Mouse (Mus musculus) frontal cortex, adult 2 months (tissue): ENCODE data around the gene 1700025G04Rik. TPM values are rescaled to one million over a fixed set of nuclear protein-coding genes. Genes with fewer than 3 reads are reported as not detected.
A peak's percentile ranks its signal among the peaks of the same experiment; 100 is the strongest.

Experiments
- DNase-seq, 2 experiments: peaks; one replicate each; pipeline ENCODE4 v3.0.0; 2022; ENCODE audit warnings: low spot score in 1 of 2; ENCODE audit errors: extremely low spot score in 1 of 2
- polyA plus RNA-seq: library from polyadenylated mRNA; depleted of rRNA; stranded (reverse); fragments of >200 nt; gene quantifications from 2 replicates; pipeline ENCODE4 v1.2.3, GENCODE M21; 2012

1700025G04Rik gene
- polyA plus RNA-seq, 1 experiment: 25.1 TPM

DNA sequence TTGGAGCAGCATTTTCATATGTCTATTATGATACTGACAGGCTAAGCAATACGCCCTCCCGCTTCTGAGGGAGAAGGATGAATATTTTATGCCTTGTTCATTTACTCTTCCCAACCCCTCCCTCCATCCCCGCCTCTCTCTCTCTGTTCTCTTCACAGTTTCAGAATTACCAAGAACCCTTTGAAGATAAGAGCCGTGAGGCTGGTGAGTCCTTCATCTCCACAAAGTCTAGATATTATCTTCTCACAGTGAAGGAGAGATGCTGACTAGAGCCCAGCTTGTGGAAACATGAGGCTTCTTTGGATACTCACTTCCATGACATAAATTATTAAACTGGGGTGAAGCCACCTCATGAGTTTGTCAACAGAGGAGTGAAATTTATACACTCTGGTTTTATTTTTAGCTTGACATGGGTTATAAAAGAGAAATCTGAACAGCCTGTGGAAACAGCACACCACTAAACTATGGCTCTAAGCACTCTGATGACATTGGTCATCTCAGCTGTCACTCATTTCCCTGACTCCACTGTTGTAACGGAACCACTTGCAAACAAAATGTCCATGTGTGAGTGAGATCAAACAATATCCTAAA, 116.7 kb downstream of the 1700025G04Rik start:
- DNase-seq: no peak

DNA sequence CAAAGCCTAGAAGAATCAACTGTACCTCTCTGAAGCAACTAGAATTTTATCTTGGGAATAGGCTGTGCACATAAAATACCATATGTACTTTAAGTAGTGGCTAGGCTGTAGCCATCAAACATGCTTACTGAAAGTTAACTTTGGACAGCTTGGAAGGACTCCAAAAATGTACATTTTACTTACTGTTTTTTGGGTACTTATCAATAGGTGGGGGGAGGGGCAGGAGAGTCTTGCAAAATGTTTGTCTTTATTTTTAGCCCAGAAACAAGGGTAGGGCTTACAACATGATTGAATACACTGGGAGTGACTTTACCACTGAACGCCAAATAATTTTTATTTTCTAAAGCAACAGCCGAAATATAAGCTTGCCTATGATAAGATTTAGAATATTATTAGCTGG, 118.3 kb downstream of the 1700025G04Rik start:
- no peak for DNase-seq

DNA sequence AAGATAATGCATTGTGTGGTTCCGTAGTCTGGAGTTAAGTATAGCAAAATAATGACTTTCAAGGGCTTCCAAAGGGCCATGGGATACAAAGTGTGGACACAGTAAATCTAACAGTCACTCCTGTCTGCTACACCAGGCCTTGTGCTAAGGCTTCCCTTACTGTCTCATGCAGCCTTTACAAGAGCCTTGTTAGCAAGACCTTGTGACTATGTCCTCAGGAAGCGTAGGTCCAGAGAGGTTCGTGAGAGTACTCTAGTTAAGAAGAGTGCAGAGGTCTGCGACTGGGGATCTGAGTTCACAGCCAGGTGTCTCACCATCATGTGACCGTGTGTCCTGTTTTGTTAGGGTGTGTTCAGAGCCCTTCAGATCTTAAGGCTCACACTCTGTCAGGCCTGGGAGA, 121.8 kb downstream of the 1700025G04Rik start:
- no peak for DNase-seq

DNA sequence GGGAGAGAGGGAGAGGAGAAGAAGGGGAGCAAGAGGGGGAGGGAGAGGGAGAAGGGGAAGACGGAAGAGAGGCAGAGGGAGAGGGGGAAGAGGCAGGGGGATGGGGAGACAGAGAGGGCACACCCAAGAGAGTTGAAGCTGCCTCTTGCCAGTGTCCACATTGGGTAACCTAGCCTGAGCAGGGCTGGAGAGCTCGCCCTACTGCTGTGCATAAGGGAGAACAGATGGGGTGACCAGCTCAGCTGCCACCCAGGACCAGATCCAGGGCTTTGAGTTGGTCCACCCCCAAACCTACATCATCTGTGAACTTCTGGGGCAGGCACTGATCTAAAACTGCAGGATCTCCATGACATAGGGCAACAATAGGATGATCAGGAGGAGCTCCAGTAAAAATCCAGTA, 125.1 kb downstream of the 1700025G04Rik start:
- DNase-seq: no peak

DNA sequence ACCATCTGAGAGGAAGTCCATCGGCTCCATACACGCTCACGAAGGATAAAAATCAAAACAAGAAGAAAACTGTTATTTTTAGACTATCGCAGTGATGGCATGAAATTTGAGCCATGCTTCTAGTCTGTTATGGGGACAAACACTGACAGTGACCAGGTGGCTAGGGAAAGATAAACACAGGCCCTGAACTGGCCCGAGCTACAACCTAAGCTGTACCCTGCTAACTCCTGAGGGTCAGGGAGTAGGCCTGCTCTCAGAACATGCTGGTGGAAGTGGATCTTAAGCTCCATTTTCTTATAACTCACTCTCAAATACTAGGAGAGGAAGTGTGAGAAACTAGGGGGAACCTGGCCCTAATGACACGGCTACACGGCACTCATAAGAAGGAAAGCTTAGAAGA, 126.7 kb downstream of the 1700025G04Rik start:
- no peak for DNase-seq

DNA sequence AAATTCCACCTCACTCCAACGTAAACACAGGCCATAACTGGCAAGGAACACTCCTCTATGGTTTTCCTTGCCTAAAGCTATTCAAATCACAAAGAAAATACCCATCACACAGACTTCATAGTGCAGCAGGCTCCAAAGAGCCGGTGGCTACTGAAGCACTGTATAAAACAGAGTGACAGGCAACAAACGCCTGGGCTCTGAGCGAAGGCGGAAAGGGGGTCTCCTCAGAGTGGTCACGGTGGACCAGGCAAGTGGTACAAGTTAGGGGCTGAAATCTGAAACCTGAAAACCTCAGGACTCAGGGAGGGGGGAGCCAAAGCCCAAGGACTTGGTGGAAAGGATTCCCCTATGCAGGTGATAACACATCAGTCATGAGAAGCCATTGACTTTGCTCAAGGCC, 127.8 kb downstream of the 1700025G04Rik start:
- DNase-seq: no peak

DNA sequence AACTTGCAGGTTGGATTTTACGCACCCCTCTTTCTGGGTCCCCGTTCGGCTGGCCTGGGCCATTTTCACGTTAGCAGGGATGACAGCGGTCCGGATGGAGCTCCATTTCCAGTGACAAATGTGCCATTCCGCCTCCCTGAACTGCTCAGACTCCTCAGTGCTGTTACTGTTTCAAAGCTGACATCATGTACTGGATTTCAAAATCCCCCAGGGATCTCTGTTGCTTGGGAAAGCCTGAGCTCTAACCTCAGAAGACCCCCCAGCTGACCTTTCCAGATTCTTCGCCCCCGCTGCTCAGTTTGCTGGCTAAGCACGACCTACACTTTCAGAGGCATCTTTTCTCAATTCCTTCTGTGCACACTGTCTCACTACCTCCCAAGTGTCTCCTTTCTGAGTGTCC, 128.7 kb downstream of the 1700025G04Rik start:
- DNase-seq: no peak

DNA sequence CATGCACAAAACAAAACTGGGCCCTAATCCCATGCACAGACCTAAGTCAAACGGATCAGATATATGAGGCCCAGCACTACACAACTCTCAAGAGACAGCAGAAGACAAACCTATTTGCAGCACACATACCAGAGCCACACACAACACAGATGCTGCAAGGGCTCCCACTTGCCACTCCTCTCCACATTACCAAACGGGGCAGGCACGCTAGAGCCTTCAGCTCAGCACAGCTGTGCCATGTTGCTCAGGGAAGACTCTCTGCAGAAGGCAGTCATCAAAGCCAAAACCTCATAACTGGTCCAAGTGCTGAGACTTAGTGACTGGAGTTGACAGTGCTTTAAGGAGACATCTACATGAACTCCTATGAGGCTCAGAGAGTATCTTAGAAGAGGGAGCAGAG, 130.9 kb downstream of the 1700025G04Rik start:
- DNase-seq: no peak

DNA sequence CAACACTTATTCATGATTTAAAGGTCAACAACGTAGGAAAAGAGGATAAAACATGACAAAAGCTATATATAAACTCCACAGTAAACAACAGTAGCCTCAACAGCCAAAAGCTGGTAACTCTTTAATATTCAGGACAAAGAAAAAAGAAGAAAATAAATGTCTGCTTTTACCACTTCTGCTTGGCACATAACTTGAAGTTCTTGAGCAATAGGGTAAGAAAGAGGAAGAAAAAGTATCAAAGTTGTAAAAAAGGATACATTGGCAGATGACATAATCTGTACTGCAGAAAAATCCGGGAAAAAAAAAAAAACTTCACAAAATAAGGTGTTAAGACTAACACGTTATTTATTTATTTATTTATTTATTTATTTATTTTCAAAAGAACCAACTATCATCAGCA, 131.5 kb downstream of the 1700025G04Rik start:
- DNase-seq: no peak

DNA sequence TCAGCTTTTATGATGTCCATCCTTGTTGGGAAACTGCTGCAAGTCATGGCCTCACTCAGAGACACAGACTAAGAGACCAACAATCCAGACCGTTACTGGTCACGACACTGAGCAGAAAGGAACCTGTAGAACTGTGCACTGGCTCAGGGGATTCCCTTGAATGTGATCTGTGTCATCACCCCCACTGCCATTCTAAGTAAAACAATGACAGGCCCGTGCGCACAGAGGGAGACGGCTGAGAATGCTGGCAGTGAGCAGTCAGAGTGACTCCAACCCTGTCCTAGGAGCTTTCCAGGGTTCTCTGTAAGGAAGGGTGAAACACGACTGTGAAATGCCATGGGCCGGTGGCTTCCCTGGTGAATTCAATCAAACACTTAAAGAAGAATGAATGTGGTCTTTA, 132.3 kb downstream of the 1700025G04Rik start:
- DNase-seq: no peak

DNA sequence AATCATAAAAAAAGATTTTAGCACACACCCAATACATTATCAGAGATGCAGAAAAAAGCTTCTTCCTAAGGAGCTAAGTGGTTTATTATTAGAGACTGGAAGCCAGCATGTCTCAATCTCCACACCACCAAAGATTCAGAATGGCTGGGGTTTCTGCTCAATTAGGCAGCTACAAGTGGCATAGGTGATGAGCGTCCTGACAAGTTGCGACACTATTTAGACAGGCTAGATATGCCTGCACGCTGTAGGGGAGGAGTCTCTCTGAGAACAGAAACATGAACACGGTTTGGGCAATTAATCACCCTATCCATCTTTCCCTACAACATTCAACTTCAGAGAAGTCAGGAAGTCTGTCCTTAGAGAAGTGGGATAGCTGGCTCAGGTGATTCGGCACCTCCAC, 134.1 kb downstream of the 1700025G04Rik start:
- no peak for DNase-seq

DNA sequence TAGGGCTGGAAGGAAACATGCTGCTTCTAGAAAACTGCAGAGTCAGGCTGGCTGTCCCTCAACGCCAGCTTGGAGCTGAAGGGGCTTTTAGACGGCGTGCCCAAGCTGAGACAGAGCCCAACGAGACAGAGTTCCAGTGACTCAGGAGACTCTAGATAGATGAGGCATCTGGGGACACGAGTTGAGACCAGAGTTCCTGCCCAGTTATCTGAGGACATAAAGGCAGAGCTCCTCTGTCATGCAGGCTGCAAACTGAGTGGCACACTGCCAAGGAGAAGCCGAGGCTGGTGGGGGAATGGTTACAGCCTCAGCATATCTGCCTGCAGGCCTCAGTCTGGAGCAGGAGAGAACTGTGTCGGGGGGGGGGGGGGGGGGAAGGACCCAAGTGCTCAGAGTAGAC, 136.4 kb downstream of the 1700025G04Rik start:
- DNase-seq: peak; percentile 44 to 72

DNA sequence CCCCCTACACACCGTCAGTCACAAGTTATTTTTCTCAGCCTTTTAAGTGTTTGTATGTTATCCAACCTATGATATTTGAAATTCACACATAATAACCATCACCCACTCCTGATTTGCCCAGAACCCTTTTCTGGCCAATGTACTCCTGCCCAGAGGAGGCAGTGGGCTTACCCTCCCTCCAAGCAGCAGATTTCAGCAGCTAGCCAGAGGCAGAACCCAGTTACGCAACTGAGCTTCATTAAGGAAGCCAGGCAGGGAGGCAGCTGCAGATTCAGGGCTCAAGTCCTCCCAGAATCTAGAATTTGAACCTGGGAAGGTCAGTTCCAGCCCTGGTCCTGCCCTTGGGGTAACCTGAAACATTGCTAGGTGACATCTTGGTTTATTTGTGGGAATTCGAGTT, 141.9 kb downstream of the 1700025G04Rik start:
- no peak for DNase-seq

DNA sequence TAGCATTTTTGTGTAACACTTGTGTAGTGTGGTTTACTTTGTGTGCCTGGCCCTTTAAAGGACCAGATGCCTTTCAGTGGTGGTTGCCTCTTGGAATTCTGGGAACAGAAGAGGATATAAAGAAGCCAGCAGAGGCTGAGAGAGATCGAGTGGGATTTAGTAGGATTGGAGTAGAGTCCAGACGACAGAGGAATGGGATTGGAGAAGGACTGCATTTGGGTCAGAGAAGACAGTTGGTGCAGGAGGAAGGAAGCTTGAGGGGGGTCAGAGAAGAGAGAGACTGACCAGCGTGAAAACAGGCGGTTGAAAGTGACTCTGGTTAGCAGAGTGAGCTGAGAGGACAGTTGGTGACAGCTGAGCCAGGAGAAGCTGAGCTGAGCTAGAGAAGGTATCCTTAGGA, 142.4 kb downstream of the 1700025G04Rik start:
- DNase-seq: no peak

DNA sequence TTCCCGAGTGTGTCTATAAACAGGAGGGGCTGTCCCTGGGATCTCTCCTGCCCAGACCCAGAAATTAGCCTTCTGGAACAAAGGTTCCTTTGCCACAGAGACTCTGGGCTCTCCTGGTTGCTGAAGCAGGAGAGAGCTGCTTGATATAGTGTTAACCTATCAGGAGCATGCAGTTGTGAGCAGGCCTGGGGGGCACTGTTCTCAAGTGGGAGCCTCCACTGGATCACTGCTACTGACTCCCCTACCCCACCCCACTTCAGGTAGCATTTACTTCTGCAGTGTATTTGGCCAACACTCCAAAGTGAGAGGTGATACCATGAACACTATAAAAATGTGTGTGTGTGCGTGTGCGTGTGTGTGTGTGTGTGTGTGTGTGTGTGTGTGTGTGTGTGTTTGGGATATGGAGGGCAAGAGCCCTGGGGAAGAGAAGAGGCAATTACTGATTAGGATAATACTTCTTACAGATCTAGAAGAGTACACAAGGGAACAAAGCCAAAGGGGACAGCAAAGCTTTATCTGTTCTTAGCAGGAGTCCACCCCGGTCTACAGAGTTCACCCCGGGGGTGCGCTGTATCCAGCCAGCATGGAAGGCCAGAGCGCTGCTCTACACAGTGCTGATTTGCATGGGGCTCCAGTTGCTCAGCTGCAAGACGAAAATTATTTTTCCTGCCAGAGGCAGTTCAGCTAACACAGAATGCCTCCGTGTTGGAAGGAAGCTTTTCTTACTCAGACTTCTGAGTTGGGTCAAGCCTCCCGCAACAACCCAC, 145.3 kb downstream of the 1700025G04Rik start:
- no peak for DNase-seq

DNA sequence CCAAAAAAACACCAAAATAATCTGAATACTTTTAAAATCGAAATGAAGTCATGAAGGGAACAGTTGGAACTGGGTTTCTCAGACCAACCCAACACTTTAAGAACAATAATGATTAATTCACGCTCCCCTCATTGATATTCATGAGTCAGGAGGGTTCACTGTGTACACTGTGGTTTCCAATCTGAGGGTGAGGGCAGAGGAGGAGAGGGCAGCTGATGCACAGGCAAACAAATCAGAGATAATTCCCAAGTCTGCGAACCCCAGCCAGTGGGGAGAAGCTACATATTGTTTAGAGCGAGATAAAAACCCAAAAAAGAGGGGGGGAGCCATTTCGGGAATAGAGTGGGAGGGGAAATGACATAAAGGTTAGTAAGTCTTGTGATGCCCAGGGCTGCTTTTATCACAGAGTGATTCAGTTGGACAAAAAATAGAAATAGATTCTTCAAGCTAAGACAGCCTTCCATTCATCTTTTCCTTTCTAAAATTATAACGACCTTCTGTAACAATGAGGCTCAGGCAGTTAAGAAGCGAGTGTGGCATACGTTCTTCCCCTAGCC, 146.2 kb downstream of the 1700025G04Rik start:
- peak in 1 of 2 experiments; percentile 26 for DNase-seq

DNA sequence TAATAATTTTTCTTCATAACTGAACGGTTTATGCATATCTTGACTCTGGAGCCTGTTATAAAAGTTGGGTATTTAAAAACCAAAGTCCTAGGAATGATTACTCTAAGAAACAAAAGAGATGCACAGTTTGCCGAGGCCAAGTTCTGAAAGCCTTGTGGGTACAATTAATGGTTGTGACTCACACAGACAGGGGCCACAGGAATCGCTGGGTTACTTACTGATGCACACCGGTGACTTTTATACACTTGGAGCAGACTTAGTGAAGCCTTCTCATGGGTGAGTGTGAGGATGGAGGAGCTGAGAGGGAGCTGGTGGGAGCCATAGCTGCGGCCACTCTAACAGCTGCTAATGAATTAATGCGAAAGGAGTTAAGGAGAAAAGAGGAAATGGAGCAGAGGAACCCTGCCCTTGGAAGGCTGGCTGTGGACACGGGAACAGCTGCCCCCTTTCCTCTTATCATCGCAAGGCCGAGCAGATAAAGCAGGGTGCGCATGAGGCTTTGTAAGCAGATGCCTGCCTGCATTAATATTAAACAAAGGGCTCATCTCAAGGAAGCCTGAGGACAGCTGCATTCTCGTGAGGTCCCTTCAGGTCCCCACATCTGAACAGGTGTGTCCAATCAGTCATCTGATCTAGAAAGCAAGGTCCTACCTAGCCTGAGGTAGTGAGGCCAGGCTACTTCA, 146.8 kb downstream of the 1700025G04Rik start:
- DNase-seq: no peak

DNA sequence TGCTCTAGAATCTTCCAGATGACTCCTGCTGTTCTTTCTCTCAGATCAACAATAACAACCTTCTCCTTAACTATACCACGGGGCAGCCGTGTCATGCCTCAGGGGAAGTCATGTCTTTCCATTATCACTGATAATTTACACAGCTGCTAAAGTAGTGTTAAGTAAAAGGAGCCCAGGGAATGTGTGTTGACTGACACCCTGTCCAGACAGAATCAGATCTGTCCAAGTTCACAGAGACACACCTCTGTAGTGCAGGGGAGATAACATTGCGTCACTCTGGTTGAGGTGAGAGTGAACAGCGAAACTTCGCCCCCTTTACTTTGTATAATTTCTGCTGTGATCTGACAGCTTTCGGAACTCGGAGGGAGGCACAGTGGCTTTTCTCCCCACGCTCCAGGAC, 149.9 kb downstream of the 1700025G04Rik start:
- no peak for DNase-seq

DNA sequence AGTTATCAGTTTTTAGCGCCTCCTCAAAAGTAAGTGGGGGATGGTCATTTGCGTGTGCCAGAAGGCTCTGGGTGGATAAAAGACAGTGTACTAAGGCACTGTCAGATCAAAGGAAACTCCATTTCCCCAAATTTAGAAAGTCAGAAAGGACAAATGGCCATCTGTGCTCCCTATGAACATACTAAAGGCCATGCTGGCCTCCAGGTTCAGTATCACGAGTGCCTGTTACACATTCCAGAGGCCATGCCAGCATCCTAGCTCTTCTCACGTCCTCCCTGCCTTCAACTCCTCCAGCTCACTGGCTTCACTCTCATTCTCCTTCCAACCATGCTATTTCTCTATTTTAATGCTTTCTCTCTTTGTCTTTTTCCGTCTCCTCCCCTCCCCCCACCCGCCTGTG, 150.4 kb downstream of the 1700025G04Rik start:
- no peak for DNase-seq

DNA sequence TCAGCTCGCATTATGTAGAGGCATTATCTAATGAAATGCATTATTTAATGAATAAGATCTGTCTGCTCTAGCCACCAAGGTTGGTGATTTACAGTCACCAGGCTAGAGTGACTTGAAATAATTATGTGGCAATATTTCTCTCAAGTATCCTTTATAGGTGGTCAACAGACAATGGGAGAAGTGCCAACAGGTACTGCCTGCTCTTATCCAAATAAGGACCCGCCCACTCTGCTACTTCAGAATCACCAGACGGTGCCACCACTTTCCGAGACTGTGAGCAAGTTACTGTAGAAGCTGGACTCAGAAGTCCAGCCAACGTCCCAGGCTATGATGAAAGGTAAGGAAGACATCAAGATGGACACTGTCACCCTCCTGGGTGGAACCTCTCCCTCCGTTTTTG, 156.3 kb downstream of the 1700025G04Rik start:
- no peak for DNase-seq

DNA sequence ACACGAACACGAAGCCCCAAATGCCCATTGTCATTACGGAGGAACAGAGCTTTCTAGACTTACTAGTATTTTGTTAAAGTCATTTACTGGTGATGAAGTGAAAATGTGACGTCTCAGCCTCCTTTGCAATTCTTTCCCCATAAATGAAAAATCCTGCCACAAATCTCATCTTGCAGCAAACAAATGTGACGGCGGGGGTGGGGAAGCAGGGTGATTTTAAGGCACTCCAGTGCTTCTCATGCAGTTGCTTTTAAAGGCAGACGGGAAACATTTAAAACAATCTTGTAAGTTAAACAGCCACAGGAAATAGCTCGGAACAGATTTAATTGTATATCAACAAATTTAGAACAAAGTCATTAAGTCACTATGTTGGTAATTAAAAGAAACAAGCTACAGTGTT, 163.1 kb downstream of the 1700025G04Rik start:
- DNase-seq: no peak

DNA sequence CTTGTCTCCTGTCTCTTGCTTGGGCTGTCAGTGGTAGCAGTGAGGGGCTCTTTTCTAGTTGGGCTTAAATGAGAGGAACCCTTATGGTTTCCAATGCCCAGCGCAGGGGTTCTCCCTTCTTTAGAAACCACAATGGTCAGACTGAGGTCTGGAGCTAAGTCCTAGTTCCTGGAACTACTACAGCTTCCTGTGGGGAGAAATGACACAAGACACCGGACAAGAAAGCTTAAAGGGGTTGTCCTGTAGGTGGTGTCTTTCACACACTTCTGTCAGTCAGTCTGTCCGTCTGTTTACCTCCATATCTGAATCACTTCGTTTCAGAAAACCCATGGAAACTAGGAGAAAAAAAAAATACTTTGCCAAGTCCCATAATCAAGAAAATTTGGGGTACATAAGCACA, 163.8 kb downstream of the 1700025G04Rik start:
- no peak for DNase-seq
